Mouse (Mus musculus): ENCODE data around the gene Gm5447.

DNA sequence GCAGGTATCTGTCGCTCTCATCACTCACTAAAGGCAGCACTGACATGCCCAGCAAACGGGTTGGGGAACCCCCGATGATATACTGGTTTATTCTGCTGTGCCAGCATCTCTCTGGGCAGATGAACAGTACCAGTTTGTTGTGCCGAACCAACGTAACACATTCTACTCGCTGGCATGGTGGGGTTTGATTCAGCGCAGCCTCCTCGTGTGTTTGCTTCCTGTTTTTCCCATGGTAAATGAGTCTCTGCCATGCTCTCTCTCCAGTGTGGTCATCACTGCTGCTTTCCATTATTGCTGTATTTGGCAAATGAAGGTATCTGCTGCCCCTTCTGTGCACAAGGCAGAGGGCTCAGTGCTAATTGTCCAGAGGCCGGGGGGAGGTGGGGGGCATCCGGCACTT is 15.7 kb downstream of the Gm5447 start:
- no peak for TF ChIP-seq POLR2A (IDR thresholded peaks at IDR 0.05; ENCODE audit: control insufficient read depth in 1 of 2, insufficient read depth in 1 of 2, low read depth in 1 of 2, low read length in 2 of 2, poor library complexity in 1 of 2)
- TF ChIP-seq CTCF (IDR thresholded peaks at IDR 0.05 in 2 of 3, conservative IDR thresholded peaks at IDR 0.05 in 1 of 3; ENCODE audit: control insufficient read depth in 1 of 3, insufficient read depth in 1 of 3, low read depth in 2 of 3, low read length in 3 of 3, poor library complexity in 1 of 3, severe bottlenecking in 1 of 3) = no peak
- no peak for TF ChIP-seq JUND (IDR thresholded peaks at IDR 0.05; ENCODE audit: low read depth, low read length)
- TF ChIP-seq ZKSCAN1 (IDR thresholded peaks at IDR 0.05; ENCODE audit: low read depth, low read length) = no peak
- TF ChIP-seq USF1 (IDR thresholded peaks at IDR 0.05; ENCODE audit: low read depth, low read length) = no peak

Measured in MEL (cell line).